Mouse (Mus musculus): ENCODE measurements around the gene Lmo2.

DNA sequence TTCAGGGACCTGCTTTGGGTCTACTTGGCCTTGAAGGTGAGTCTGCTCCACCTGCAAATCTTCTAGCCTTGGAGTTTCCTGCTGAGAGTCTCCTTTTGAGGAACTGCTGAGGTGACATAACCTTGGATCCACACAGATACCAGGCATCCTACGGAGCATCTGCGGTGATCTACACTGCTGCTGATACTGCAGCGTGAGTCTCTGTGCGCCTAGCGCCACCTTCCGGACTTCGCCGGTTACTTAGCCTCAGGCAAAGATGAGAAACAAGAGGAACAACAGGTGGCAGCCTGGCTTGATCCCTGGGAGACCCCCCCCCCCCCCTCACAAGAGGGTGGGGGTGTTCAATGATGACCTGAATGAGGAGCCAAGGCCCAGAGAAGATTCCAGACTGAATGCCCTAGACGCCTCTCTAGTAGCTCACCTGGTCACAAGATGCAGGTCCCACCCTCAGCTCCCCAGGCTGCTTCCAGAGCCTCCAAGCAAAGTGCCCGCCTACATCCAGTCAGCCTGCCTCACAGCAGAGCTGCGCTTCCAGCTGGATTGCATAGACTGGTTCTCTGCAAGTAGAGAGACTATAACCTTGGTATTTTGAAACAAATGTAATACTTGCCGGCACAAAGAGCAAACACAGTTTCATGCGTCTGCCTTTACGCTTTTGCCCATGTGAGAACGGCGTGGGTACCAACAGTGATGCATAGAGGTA, 45.1 kb downstream of the Lmo2 start:
- TF ChIP-seq CTCF (IDR thresholded peaks at IDR 0.05; ENCODE audit: borderline replicate concordance, insufficient read depth, low read depth, low read length) = peak; percentile 57
- no peak for TF ChIP-seq POLR2A (IDR thresholded peaks at IDR 0.05; ENCODE audit: borderline replicate concordance, insufficient read depth, low read length)
